Mouse (Mus musculus) intestine, postnatal 0 days (tissue): ENCODE results near the gene Nfatc2ip. TPM values are rescaled to one million over a fixed set of nuclear protein-coding genes. Genes with fewer than 3 reads are reported as not detected.

Experiments used
- ATAC-seq: fragments of 200-750 bp; cut with Nextera tagmentation; 2 replicates; pipeline ENCODE4 v1.8.0; 2017; ENCODE audit warnings: mild to moderate bottlenecking, moderate TSS enrichment, moderate library complexity
- H3K27ac ChIP-seq: fragments of 300-500 bp; sonication (generic); 2 replicates; pipeline ENCODE4 v1.5.1; 2014; ENCODE audit warnings: mild to moderate bottlenecking, low read depth, low read length, moderate library complexity
- H3K27me3 ChIP-seq: fragments of 300-500 bp; sonication (generic); replicated peaks from 2 replicates; pipeline ENCODE4 v1.6.1; 2014; ENCODE audit warnings: low read length, mixed read lengths; ENCODE audit not compliant: control insufficient read depth, insufficient read depth
- H3K36me3 ChIP-seq: fragments of 300-500 bp; sonication (generic); 2 replicates; pipeline ENCODE4 v1.6.1; 2014; ENCODE audit warnings: mild to moderate bottlenecking, moderate library complexity; ENCODE audit not compliant: control insufficient read depth, insufficient read depth
- H3K4me1 ChIP-seq: fragments of 300-500 bp; sonication (generic); replicated peaks from 2 replicates; pipeline ENCODE4 v1.6.1; 2014; ENCODE audit warnings: antibody characterized with exemption, low read length, mixed read lengths; ENCODE audit not compliant: control insufficient read depth, insufficient read depth
- H3K4me2 ChIP-seq: fragments of 300-500 bp; sonication (generic); replicated peaks from 2 replicates; pipeline ENCODE4 v1.6.1; 2014; ENCODE audit warnings: low read depth, mild to moderate bottlenecking, moderate library complexity
- H3K4me3 ChIP-seq: fragments of 300-500 bp; sonication (generic); 2 replicates; pipeline ENCODE4 v1.5.1; 2014; ENCODE audit warnings: low read depth, low read length
- H3K9ac ChIP-seq: fragments of 300-500 bp; sonication (generic); 2 replicates; pipeline ENCODE4 v1.6.1; 2014; ENCODE audit warnings: mild to moderate bottlenecking, low read depth, low read length
- H3K9me3 ChIP-seq: fragments of 300-500 bp; sonication (generic); 2 replicates; pipeline ENCODE4 v1.6.1; 2016; ENCODE audit warnings: mixed run types; ENCODE audit not compliant: control insufficient read depth
- CTCF ChIP-seq: sonication (generic); IDR thresholded peaks from 2 replicates; pipeline ENCODE4 v1.5.1; 2016; ENCODE audit warnings: low read depth, mild to moderate bottlenecking, control low read depth, antibody characterized with exemption, moderate library complexity
- WGBS: fragments of 180-500 bp; shearing (Covaris S2); extraction: QIAGEN DNeasy Blood & Tissue Kit; methylation state at CpG from one replicate; pipeline ENCODE4 v1.1.7; 2014; 5-methylcytosine and 5-hydroxymethylcytosine counted together
- polyA plus RNA-seq: library from polyadenylated mRNA; unstranded; fragments of >200 nt; fragmentation: Nextera tagmentation; extraction: Ambion mirVana; gene quantifications from 2 replicates; pipeline ENCODE4 v1.2.1, GENCODE M21; 2015

The Nfatc2ip gene
- polyA plus RNA-seq, 1 experiment from 2014 or later, result 2.1 TPM

DNA sequence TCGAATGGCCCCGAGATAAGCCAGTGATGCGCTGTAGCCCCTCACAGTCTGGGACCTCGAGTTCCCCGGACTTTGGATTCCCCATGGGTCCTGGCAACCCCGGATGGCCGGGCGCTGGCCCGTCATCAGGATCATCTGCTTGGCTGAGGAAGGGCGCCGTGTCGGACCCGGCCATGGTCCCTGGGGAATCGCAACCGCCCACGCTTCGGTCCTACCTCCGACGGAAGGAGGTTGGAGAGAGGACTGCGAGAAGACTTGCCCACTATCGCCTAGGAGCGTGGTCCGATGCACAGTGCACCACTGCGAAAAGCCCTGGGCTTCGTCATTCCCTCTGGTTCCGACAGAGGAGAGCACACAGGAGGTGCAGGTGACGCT, 19.6 kb downstream of the Nfatc2ip start:
- peak; percentile 60 for ATAC-seq

DNA sequence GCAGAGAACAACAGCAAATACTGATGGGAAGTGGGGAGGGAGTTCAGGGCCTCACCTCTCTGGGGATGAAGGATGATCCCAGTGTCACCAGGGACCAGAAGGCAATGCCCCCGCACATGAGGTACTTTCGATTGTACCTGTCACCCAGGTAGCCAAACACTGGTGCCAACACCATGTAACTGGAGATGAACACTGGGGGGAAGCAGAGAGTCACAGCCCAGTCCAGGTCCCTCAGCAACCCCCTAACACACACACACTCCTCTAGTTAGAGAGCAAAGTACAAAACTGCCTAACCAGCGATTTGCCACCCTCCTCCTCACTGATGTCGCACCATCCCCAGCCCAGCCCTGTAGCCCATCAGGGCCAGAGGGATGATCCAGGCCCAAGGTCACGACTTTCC, 21.5 kb downstream of the Nfatc2ip start:
- no peaks in the 10 kb centered on the region for H3K9me3 ChIP-seq
- ATAC-seq, result no peak
- H3K4me3 ChIP-seq, result no peak overlapping the region
- no peaks in the 10 kb centered on the region for H3K27me3 ChIP-seq
- peak overlapping the region; percentile 90; the same call in 1 of the 2 replicates for H3K4me2 ChIP-seq
- peaks cover 12% of the 10 kb centered on the region; the same call in 1 of the 2 replicates for H3K4me1 ChIP-seq
- TF ChIP-seq CTCF, result peak; percentile 51
- H3K27ac ChIP-seq, result no peak overlapping the region
- WGBS, result 68% methylated on average over 5 of the region's 5 CpGs
- H3K9ac ChIP-seq, result no peak overlapping the region
- H3K36me3 ChIP-seq, result peaks cover 49% of the 10 kb centered on the region

More for the DNA sequence above, 19.6 kb downstream of the Nfatc2ip start:
- peak overlapping the region; percentile 90 for H3K4me2 ChIP-seq
- H3K4me3 ChIP-seq, result peak overlapping the region; percentile 78
- 1% methylated on average over 27 of the region's 27 CpGs for WGBS
- H3K27ac ChIP-seq, result peak overlapping the region; percentile 47
- no peaks in the 10 kb centered on the region for H3K27me3 ChIP-seq
- H3K9me3 ChIP-seq, result no peaks in the 10 kb centered on the region
- no peak for TF ChIP-seq CTCF
- peak overlapping the region; percentile 74 for H3K9ac ChIP-seq
- H3K36me3 ChIP-seq, result peaks cover 30% of the 10 kb centered on the region
- peaks cover 12% of the 10 kb centered on the region; the same call in 1 of the 2 replicates for H3K4me1 ChIP-seq

DNA sequence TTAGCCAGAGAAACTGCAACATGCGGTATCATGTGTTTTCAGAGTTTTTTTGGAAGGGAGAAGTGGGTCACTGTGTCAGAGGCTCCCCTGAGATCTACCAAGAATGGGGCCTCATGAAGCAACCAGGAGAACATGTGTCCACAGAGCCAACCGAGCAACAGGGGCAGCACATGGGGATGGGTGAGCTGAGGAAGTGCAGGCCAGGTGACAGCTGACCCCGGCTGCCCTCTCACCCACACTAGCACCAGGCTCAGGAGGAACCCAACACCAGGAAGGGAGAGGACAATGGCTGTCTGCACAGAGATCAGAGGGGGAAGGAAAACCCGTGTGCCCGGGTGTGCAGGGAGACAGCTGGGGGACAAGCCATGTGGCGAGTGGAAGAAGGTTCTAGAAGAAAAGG, 22.0 kb downstream of the Nfatc2ip start:
- no peak for ATAC-seq
- peaks cover 54% of the 10 kb centered on the region for H3K36me3 ChIP-seq
- no peaks in the 10 kb centered on the region for H3K9me3 ChIP-seq
- no peaks in the 10 kb centered on the region for H3K27me3 ChIP-seq
- 75% methylated on average over 6 of the region's 6 CpGs for WGBS
- H3K9ac ChIP-seq, result no peak overlapping the region
- H3K4me2 ChIP-seq, result no peak overlapping the region
- peaks cover 12% of the 10 kb centered on the region; the same call in 1 of the 2 replicates for H3K4me1 ChIP-seq
- no peak overlapping the region for H3K27ac ChIP-seq
- H3K4me3 ChIP-seq, result no peak overlapping the region
- TF ChIP-seq CTCF, result no peak

DNA sequence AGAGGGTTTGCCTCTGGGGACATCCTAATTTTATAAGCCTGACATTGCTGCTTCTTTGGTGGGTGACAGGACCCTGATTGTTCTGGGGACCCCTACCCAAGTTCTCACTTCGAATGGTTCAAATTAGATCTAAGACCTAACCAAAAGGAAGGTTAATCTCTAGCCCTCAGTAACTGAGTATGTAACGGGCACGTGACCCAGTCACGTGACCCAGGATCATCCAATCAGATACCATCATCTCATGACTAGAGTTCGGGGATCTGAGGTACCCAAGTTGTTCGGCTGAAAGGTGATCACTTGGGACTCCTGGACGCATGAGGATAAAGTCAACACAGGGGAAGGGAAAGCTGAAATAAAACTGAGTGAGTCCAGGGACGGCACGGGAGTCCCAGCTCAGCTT, 23.5 kb downstream of the Nfatc2ip start:
- no peak for TF ChIP-seq CTCF
- no peak for ATAC-seq
- H3K27ac ChIP-seq, result no peak overlapping the region

DNA sequence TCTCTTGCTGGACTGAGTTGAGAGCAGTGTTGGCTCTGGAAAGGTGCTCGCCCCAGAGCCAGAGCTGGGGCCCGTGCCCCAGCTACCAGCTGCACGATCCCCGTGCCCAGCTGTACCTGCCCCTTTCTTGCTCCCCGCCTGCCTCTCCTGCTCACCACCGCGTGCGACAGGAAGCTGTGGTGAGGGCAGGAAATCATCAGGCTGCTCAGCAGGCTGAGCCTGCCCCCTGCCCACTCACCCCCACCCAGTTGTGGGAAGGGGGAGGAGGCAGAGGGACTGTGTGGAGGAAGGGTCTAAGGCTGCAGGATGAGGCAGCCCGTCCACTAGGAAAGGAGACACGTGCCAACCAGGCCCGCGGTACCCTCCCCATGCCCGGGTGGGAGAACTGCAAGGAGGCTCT, 27.1 kb downstream of the Nfatc2ip start, which contains the start of gene Lat:
Gene Lat (minus strand): TSS at position 178 of the 400 bp plus-strand sequence.
- no peak for ATAC-seq
- H3K9ac ChIP-seq, result no peak within 1 kb of the TSS
- no peak within 1 kb of the TSS for H3K27ac ChIP-seq
- no peak within 1 kb of the TSS for H3K4me2 ChIP-seq
- H3K4me1 ChIP-seq, result no peaks in the 10 kb centered on the region
- H3K27me3 ChIP-seq, result no peaks in the 10 kb centered on the region
- H3K9me3 ChIP-seq, result no peaks in the 10 kb centered on the region
- no peak for TF ChIP-seq CTCF
- 62% methylated on average over 13 of the region's 13 CpGs for WGBS
- peaks cover 59% of the 10 kb centered on the region for H3K36me3 ChIP-seq
- no peak within 1 kb of the TSS for H3K4me3 ChIP-seq

More for the DNA sequence above, 23.5 kb downstream of the Nfatc2ip start:
- 86% methylated on average over 9 of the region's 9 CpGs for WGBS
- H3K27me3 ChIP-seq, result no peaks in the 10 kb centered on the region
- H3K4me1 ChIP-seq, result peaks cover 12% of the 10 kb centered on the region; the same call in 1 of the 2 replicates
- H3K36me3 ChIP-seq, result peaks cover 57% of the 10 kb centered on the region
- no peak overlapping the region for H3K4me3 ChIP-seq
- no peaks in the 10 kb centered on the region for H3K9me3 ChIP-seq
- no peak overlapping the region for H3K9ac ChIP-seq
- no peak overlapping the region for H3K4me2 ChIP-seq

DNA sequence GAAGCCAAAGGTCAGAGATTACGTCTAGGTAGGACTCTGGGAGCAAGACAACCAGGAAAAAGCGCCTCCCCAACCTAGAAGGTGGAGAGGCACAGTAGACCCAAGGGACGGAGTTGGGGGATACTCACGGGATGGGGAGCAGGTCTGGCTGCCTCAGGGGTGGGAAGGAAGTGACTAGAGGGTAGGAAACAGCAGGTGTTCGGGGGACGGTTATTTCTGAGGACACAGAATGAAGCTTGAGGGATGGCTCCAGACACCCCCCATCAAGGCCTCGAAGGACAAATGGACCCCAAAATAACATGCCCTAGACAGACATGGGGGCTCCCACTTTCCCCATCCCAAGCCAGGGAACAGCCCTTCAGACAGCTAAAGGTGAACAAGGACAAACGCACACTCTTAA, 28.2 kb downstream of the Nfatc2ip start:
- Histone ChIP-seq H3K9me3 (no peaks in the 10 kb centered on the region), H3K27ac (no peak overlapping the region), H3K9ac (no peak overlapping the region), H3K27me3 (no peaks in the 10 kb centered on the region), H3K4me3 (no peak overlapping the region), H3K36me3 (peaks cover 55% of the 10 kb centered on the region), H3K4me1 (no peaks in the 10 kb centered on the region), H3K4me2 (no peak overlapping the region)
- no peak for ATAC-seq
- WGBS, result 83% methylated on average over 8 of the region's 8 CpGs
- no peak for TF ChIP-seq CTCF

DNA sequence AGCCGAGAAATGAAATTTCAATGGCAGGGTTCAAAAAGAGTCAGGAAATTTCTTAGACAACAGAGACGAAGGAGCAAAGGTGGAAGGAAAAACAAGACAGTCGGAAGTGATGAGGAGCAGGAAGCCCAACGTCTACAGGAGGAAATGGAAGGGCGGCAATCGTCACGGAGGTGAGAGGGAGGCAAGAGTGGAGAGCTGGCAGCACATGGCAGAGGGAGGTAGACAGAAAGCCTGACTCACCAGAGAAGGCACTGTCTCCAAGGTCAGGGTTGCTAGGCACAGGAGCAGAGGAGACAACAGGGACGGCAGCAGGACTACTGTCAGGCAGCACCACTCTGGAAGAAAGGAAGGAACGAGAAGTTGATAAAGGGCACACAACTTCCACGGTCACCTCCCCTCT, 28.9 kb downstream of the Nfatc2ip start:
- Histone ChIP-seq H3K4me3 (no peak overlapping the region), H3K27me3 (no peaks in the 10 kb centered on the region), H3K4me1 (no peaks in the 10 kb centered on the region), H3K9ac (no peak overlapping the region), H3K36me3 (peaks cover 49% of the 10 kb centered on the region), H3K9me3 (no peaks in the 10 kb centered on the region), H3K4me2 (no peak overlapping the region), H3K27ac (no peak overlapping the region)
- TF ChIP-seq CTCF, result no peak
- ATAC-seq, result no peak
- 88% methylated on average over 10 of the region's 10 CpGs for WGBS
